In genomic region chr16:89835551-89835950, GRCm38 (mm10) we compare ENCODE assay signal across 19 mouse cellular contexts.
DNase-seq lines count a peak whose midpoint lies in the region; ATAC-seq lines count a peak whose summit lies in the region.
"Had no signal": no experiment of that assay in that cellular context is flagged by ENCODE, and none has a peak within 500 bp of the region (broad histone marks: within the 10 kb centered on the region; RNA-seq: fewer than 3 reads in every experiment).

No protein-coding gene starts in this region.

- ATAC-seq in granulocyte monocyte progenitor cell, adult 5-6 weeks (replicated peaks; ENCODE audit: poor library complexity, severe bottlenecking), result peak; percentile 43
- ATAC-seq in intestine, embryonic 15.5 days, result no peak
- ATAC-seq: hindbrain, embryonic 16.5 days had no signal

- no peak overlapping the region for H3K4me2 ChIP-seq in intestine, embryonic 15.5 days (replicated peaks)
- H3K4me2 ChIP-seq: embryonic facial prominence, embryonic 15.5 days; kidney, embryonic 15.5 days; liver, embryonic 11.5 days; lung, embryonic 15.5 days; neural tube, embryonic 12.5 days had no signal

- H3K4me3 ChIP-seq in intestine, embryonic 15.5 days (replicated peaks), result no peak overlapping the region
- H3K4me3 ChIP-seq: embryonic facial prominence, embryonic 15.5 days; forebrain, embryonic 10.5 days; kidney, embryonic 15.5 days; lung, embryonic 15.5 days; neural tube, embryonic 12.5 days had no signal

- H3K4me1 ChIP-seq in intestine, embryonic 15.5 days (replicated peaks), result no peaks in the 10 kb centered on the region
- H3K4me1 ChIP-seq: forebrain, embryonic 10.5 days; kidney, embryonic 15.5 days; neural tube, embryonic 12.5 days had no signal

- H3K36me3 ChIP-seq in intestine, embryonic 15.5 days, result no peaks in the 10 kb centered on the region
- H3K36me3 ChIP-seq: embryonic facial prominence, embryonic 15.5 days; lung, embryonic 15.5 days had no signal

- H3K9ac ChIP-seq in intestine, embryonic 15.5 days, result no peak overlapping the region
- H3K9ac ChIP-seq: embryonic facial prominence, embryonic 15.5 days; kidney, embryonic 15.5 days; lung, embryonic 15.5 days; neural tube, embryonic 12.5 days had no signal

- 65% methylated on average over 7 of the region's 7 CpGs for WGBS in intestine, embryonic 15.5 days

- H3K27me3 ChIP-seq in intestine, embryonic 15.5 days (replicated peaks), result no peaks in the 10 kb centered on the region
- H3K27me3 ChIP-seq: embryonic facial prominence, embryonic 15.5 days; kidney, embryonic 15.5 days; lung, embryonic 15.5 days; neural tube, embryonic 12.5 days had no signal

- DNase-seq in lung, postnatal 36 days, result peak; percentile 41
- DNase-seq in lung, postnatal 14 days, result no peak
- peak; percentile 70 for DNase-seq in 3T3-L1 (ENCODE audit: low read depth, low spot score)
- DNase-seq in CD4-positive helper T cell, adult 2 months (ENCODE audit: low read depth, low spot score), result peak; percentile 84
- DNase-seq in kidney, postnatal 4 days, result no peak
- DNase-seq: cerebellum, postnatal 10 days; gastrocnemius, postnatal 14 days; left cerebral cortex, postnatal 4 days; midbrain, embryonic 14.5 days; right cerebral cortex, postnatal 14 days had no signal

- no peaks in the 10 kb centered on the region for H3K9me3 ChIP-seq in intestine, embryonic 15.5 days
- H3K9me3 ChIP-seq: embryonic facial prominence, embryonic 15.5 days; forebrain, embryonic 10.5 days; kidney, embryonic 15.5 days; lung, embryonic 15.5 days; neural tube, embryonic 12.5 days had no signal

- H3K27ac ChIP-seq in intestine, embryonic 15.5 days, result no peak overlapping the region
- H3K27ac ChIP-seq: embryonic facial prominence, embryonic 15.5 days; forebrain, embryonic 10.5 days; kidney, embryonic 15.5 days; lung, embryonic 15.5 days; neural tube, embryonic 12.5 days had no signal

Comparison
In these comparisons a context has a peak if more than half of its experiments do, and no peak if none do; other contexts are left out.
1. DNase-seq: peak in lung, postnatal 36 days (single experiment), 3T3-L1 (single experiment) and CD4-positive helper T cell, adult 2 months (single experiment); none in lung, postnatal 14 days (single experiment) and kidney, postnatal 4 days (0 of 2).